ENCODE assay signal across 8 mouse cellular contexts in genomic region chr10:68279516-68280501, GRCm38 (mm10). TPM values are rescaled to one million over a fixed set of nuclear protein-coding genes. Genes with fewer than 3 reads are reported as not detected.
A peak's percentile ranks its signal among the peaks of the same experiment; 100 is the strongest.
DNase-seq lines count a peak whose midpoint lies in the region; ATAC-seq lines count a peak whose summit lies in the region.

No protein-coding gene starts in this region.

- peak overlapping the region; percentile 90 for H3K4me2 ChIP-seq in embryonic facial prominence, embryonic 11.5 days (ENCODE audit: low read depth, low read length)
- peak overlapping the region; percentile 75 for H3K4me2 ChIP-seq in limb, embryonic 15.5 days
- H3K4me2 ChIP-seq in midbrain, embryonic 16.5 days (ENCODE audit: low read length): peak overlapping the region; percentile 93

- H3K4me1 ChIP-seq in embryonic facial prominence, embryonic 11.5 days (ENCODE audit: control insufficient read depth, insufficient read depth, low read length): no peaks in the 10 kb centered on the region
- peaks cover 26% of the 10 kb centered on the region for H3K4me1 ChIP-seq in limb, embryonic 15.5 days
- peaks cover 35% of the 10 kb centered on the region for H3K4me1 ChIP-seq in midbrain, embryonic 16.5 days (ENCODE audit: control insufficient read depth, insufficient read depth, low read length)

- peak overlapping the region; percentile 51 for H3K9ac ChIP-seq in embryonic facial prominence, embryonic 11.5 days (replicated peaks; ENCODE audit: low read length)
- H3K9ac ChIP-seq in limb, embryonic 15.5 days: peak overlapping the region; percentile 42
- H3K9ac ChIP-seq in midbrain, embryonic 16.5 days (ENCODE audit: low read depth, low read length): peak overlapping the region; percentile 73

- peak; percentile 62 to 63 for DNase-seq in urinary bladder, adult 18-20 months (ENCODE audit: low spot score in 2 of 2)
- DNase-seq in urinary bladder, postnatal 10 days (ENCODE audit: low spot score): no peak
- DNase-seq in embryonic facial prominence, embryonic 11.5 days (ENCODE audit: low spot score): peak; percentile 74
- DNase-seq in heart, adult 8-10 months (ENCODE audit: low spot score): peak; percentile 70
- DNase-seq in kidney, adult 9 months: peak; percentile 77
- DNase-seq in splenic B cell, adult 2 months (ENCODE audit: low read depth, low spot score): peak; percentile 72

- peak overlapping the region; percentile 56; the same call in 1 of the 2 replicates for H3K27ac ChIP-seq in embryonic facial prominence, embryonic 11.5 days (replicated peaks; ENCODE audit: low read depth, low read length)
- peak overlapping the region; percentile 94 for H3K27ac ChIP-seq in limb, embryonic 15.5 days
- peak overlapping the region; percentile 92 for H3K27ac ChIP-seq in midbrain, embryonic 16.5 days (ENCODE audit: low read length)

- no peaks in the 10 kb centered on the region for H3K9me3 ChIP-seq in embryonic facial prominence, embryonic 11.5 days (replicated peaks; ENCODE audit: control insufficient read depth, low read length)
- no peaks in the 10 kb centered on the region for H3K9me3 ChIP-seq in limb, embryonic 15.5 days
- H3K9me3 ChIP-seq in midbrain, embryonic 16.5 days (replicated peaks; ENCODE audit: control insufficient read depth, low read length, poor library complexity, severe bottlenecking): no peaks in the 10 kb centered on the region

- peak overlapping the region; percentile 70 for H3K4me3 ChIP-seq in embryonic facial prominence, embryonic 11.5 days (ENCODE audit: low read depth, low read length)
- H3K4me3 ChIP-seq in limb, embryonic 15.5 days: peak overlapping the region; percentile 57
- H3K4me3 ChIP-seq in midbrain, embryonic 16.5 days (ENCODE audit: low read depth, low read length): peak overlapping the region; percentile 75

- ATAC-seq in embryonic facial prominence, embryonic 11.5 days (replicated peaks; ENCODE audit: insufficient number of reproducible peaks, low FRiP score, low TSS enrichment, low read depth): no peak
- peak; percentile 7; the same call in 1 of the 2 replicates for ATAC-seq in limb, embryonic 15.5 days (ENCODE audit: insufficient number of reproducible peaks, low FRiP score, low TSS enrichment, low read depth)
- ATAC-seq in midbrain, embryonic 16.5 days: no peak

- H3K27me3 ChIP-seq in embryonic facial prominence, embryonic 11.5 days (ENCODE audit: control insufficient read depth, insufficient read depth, low read length): no peaks in the 10 kb centered on the region
- no peaks in the 10 kb centered on the region for H3K27me3 ChIP-seq in limb, embryonic 15.5 days
- no peaks in the 10 kb centered on the region for H3K27me3 ChIP-seq in midbrain, embryonic 16.5 days (ENCODE audit: control insufficient read depth, insufficient read depth, low read depth, low read length)
- no peaks in the 10 kb centered on the region for H3K27me3 ChIP-seq in splenic B cell, adult 2 months (ENCODE audit: control insufficient read depth, insufficient read depth, low read length, poor library complexity, severe bottlenecking)

- no peaks in the 10 kb centered on the region for H3K36me3 ChIP-seq in embryonic facial prominence, embryonic 11.5 days (replicated peaks; ENCODE audit: control insufficient read depth, insufficient read depth, low read depth, low read length)
- no peaks in the 10 kb centered on the region for H3K36me3 ChIP-seq in limb, embryonic 15.5 days
- H3K36me3 ChIP-seq in midbrain, embryonic 16.5 days (ENCODE audit: control insufficient read depth, insufficient read depth, low read length): no peaks in the 10 kb centered on the region
- H3K36me3 ChIP-seq in splenic B cell, adult 2 months (ENCODE audit: control insufficient read depth, insufficient read depth, low read length, poor library complexity, severe bottlenecking): no peaks in the 10 kb centered on the region

- under 1% methylated on average over 41 of the region's 41 CpGs for WGBS in embryonic facial prominence, embryonic 11.5 days
- WGBS in limb, embryonic 15.5 days: under 1% methylated on average over 41 of the region's 41 CpGs
- WGBS in midbrain, embryonic 16.5 days: under 1% methylated on average over 41 of the region's 41 CpGs

RNA-seq across cellular contexts. Expression of gene Arid5b, which starts 1.3 kb away (rescaled TPM):
- 27.5 and 28.1 TPM in 2 replicates for polyA plus RNA-seq in embryonic facial prominence, embryonic 11.5 days (2014; fragmentation: Nextera tagmentation; extraction: Ambion mirVana)
- 10 to 100 TPM; 17.7 to 25.4 (median 18.5) TPM for total RNA-seq in heart, adult 8-10 months (2022)
- 40.1 and 41.2 TPM in 2 replicates for polyA plus RNA-seq in limb, embryonic 15.5 days (2015; fragmentation: Nextera tagmentation; extraction: Ambion mirVana)
- polyA plus RNA-seq in midbrain, embryonic 16.5 days (2015; fragmentation: Nextera tagmentation; extraction: Ambion mirVana): 17.6 and 19.1 TPM in 2 replicates
